Mouse (Mus musculus) cerebellum, adult 18-20 months (tissue): ENCODE measurements around the gene Wnt7b.

Experiments
- DNase-seq, 2 experiments: peaks; one replicate each; pipeline ENCODE4 v3.0.0; 2021

Wnt7b gene

DNA sequence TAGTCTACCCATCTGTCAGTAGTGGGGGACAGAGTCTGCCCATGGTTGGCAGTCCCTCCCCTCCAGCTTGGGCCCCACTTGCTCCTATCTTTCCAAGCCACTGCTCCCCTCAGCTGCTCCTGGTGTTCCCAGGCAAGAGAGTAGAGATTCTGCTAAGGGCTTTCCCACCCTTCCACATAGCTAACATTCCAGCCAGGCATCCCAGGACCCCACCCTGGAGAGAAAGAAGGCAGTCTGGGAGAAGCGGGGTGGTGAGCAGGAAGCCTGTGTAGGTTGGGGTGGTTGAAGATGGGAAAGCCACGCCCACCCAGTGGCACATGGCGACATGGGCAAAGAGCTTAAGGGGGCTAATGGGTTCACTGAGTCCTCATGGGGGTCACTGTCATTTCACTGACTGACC is 13.9 kb downstream of the Wnt7b start:
- DNase-seq, result no peak

DNA sequence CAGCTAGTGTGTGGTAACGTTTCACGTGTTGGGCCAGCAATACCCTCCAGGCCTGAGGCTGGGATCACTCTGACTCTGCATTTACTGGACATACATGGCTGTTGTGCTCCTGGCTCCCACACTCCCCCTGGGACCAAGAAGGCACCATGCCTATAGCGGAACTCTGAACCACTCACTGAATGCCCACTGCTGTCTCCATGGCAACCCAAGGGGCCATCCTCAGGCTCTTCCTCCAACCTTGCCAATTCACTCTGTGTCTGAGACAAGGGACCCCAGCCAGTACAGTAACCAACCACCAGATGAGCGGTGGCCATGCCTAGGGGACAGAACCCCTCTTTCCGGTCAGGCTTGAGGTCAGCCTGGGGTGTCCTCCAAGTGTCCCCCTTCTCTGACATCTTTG is 17.3 kb downstream of the Wnt7b start:
- no peak for DNase-seq

DNA sequence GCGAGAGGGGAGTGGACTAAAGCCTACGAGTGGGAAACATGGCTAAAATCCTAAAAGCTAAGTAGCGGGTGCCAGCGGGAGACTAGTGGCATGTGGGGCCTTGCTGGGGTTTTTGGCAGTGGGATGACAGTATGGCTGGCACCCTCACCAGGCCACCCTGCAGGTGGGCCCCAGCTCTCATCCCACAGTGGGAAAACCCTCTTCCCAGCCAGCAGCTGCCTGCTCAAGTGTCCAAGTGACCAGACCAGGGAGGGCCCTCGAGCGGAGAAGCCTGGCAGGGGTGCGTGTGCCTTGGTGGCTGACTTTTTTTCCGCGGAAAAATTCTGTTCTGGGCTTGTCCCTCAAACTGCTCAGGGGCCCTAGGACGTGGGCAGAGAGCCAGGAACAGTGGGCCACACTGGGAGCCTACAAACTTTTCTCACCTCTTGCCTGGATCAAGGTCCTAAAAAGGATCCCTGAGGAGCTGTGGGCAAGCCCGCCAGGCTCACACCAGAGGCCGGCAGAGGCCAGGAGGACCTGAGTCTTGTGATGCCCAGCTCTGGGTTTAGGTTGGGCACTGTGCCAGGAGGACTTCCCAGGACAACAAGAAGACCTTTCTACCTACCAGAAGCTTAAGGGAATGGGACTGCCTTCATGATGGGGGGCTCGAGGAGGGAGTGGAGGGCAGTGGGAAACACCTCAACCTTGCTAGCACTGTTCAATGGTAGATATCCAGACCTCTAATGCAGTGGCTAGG is 18.1 kb downstream of the Wnt7b start:
- DNase-seq, result no peak

DNA sequence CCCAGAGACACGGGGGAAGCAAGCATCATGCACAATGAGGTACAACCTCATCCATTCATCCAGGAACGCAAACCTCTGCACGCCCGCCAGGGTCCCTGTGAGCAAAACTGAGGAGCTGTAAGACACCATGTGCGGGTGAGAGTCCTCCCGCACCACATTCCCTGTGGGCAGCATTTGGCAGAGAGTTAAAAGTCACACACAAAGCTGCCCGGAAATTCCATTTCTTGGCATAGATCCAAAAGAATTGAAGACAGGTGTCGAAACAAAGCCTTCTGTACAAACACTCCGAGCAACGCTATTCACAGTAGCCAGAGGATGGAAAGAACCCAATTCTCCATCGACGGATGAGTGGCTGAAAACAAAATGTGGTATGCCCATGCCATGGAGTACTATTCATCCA is 20.3 kb downstream of the Wnt7b start:
- DNase-seq, result no peak

DNA sequence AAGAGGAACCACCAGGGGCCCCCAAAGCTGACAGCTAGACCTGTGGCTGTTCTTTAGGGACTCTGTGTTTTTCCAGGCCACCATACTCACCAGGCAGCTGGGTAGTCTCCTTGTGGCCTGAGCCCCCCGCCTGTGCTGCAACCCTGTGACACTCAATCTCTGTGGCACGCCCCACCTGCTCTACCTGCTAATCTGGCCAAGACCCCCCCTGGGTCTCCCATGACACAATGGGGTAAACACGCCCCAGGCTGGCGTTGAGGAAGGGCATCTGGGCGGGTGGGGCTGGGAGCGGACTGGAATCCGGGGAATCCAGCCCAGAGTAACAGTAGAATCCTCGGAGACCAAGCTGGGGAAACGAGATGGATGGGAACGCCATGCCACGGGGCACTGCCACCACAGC is 21.4 kb downstream of the Wnt7b start:
- DNase-seq, result no peak

DNA sequence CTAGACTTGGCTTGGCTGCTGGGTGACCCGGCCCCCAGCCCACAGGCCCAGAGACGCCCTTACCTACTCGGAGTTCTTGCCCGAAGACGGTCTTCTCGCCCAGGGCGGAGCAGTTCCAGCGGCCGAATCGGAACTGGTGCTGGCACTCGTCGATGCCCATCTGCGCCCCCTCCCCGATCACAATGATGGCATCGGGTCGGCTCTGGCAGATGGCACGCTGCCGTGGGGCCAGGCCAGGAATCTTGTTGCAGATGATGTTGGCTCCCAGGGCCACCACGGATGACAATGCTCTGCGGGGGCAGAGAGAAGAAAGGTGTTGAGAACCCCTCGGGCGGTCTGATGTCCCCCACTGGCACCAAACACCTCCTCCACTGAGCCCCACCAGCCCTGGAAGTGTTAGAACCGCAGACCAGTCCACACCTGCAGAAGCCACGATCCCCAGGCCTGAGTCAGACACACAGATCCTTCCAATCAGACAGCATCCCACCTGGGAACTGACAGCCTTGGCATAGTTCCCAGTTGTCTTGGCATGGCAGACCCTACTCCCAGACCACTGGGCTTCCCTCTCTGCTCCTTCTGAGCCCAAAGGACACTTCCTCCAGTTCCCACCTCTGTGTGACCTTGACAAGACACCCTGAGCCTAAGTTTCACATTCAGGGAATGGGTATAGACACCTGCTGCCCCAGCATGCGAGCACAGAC is 23.3 kb downstream of the Wnt7b start:
- DNase-seq, result no peak

DNA sequence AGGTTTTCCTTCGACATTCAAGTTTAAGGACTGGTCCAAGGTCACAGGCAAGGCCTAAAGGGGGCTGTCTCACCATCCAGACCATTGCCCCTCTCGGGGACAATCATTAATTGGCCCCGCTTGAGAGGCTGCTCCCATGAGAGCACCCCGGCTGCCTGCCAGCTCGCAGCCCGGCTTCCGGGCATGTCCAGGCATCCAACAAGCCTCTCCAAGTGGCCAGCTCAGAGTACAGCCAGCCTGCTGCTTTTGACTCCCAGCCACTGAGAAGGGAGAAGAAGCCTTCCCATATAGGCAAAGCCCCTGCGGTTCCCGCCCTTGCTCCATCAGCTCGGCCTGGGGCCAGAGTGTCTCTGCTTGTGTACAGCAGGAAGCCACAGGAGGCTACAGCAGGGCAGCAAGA is 26.5 kb downstream of the Wnt7b start:
- peak; percentile 9 to 15 for DNase-seq

DNA sequence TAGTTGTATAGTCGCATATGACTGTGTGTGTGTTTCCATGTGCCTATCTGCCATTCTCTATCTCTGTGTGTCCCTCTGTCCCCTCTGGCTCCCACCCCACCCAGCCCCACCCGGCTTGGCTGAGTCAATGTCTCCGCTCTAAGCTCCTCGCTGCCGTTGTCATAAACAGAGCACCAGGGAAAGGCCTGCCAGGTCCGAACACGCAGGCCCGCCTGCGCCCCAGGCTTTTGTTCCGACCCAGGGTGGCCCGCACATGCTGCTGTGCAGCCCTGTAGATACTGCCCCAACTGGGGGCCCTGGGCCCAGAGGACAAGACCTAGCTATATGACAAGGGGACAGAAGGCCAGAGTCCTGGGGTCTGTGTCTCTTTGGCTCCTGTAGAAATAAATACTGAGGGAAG is 28.9 kb downstream of the Wnt7b start:
- no peak for DNase-seq

DNA sequence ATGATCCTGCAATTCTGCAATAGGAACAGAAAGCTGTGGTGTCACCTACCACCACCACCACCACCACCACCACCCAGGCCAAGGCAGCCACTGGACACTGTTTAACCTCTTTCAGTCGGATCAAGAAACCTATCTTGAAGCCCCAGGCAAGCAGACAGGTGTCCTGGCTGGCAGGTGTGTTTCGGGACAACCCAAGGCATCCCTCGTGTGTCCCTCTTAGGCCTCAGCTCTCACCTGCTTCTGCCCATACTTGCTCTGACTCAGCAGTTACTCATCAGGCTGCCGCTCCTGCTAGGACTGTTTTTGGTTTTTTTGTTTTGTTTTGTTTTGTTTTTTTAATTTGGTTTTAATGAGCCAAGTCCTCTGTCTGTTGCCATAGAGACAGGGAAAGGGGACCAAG is 35.8 kb downstream of the Wnt7b start:
- DNase-seq, result no peak

DNA sequence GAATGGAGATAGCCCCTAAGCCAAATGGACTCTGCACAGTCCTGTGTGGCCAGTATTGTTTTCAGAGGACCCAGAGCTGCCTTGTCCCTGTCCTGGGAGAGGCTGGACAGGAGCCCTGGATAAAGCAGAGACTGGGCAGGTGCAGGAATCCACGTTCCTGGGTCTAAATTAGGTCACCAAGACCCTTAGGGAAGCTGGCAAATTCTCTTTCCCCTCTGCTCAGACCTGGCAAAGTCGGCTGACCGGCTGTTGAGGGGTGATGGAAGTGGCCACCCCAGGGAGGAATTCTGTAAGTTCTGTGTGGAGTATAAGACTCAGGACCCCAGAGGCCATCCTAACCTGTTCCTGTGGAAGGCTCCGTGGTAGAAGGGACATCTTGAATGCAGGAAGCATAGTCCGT is 36.9 kb downstream of the Wnt7b start:
- no peak for DNase-seq

DNA sequence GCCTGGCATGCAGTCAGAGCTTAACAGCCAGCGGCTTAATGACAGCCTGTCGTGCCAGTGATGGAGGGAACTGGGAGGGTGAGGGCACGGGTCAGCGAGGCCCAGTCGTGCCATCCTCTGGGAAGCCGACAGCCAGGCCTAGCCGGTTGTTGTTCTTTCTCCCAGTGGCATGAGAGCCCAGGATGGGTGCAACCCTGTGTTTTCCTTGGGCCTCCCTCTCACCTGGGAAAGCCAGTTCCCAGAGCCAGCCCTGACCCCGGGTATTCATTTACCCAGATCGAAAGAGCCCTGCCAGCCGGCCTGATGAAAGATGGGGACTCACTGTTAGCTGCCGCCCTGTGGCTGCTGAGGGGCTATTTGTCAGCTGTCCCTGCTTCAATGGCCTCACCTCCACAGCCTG is 44.1 kb downstream of the Wnt7b start:
- no peak for DNase-seq

DNA sequence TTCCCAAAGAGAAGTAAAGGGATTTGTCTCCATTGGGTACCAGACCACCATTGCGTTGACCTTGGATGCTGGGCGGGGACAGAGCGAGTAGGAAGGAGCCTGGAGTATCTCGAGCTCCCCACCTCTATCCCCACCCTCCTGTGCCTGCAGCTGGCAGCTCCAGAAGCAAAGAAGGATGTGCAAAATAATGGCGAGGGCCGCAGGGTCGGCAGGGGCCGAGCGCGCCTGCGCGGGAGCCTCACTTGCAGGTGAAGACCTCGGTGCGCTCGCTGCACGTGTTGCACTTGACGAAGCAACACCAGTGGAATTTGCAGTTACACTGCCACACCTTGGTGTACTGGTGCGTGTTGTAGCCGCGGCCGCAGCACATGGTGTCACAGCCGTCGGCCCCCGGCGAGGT is 45.1 kb downstream of the Wnt7b start:
- DNase-seq, result no peak

DNA sequence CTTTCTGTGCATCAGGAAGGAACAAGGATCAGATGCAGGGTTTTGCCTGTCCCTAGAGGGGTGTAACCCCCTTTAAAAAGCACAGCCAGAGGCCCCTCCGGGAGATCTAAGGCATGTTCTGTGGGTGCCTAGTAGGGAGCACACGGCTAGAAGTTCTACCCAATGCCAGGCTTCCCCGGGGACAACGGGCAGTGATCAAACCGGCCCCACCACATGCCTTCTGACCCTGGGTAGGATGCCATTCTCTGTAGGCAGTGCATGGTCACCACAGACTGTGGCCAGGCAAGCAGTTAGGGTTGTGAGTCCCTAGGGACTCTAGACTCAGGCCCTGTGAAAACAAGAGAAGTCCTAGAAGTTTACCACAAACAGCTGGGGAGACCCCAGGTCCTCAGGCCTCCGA is 47.6 kb downstream of the Wnt7b start:
- no peak for DNase-seq

DNA sequence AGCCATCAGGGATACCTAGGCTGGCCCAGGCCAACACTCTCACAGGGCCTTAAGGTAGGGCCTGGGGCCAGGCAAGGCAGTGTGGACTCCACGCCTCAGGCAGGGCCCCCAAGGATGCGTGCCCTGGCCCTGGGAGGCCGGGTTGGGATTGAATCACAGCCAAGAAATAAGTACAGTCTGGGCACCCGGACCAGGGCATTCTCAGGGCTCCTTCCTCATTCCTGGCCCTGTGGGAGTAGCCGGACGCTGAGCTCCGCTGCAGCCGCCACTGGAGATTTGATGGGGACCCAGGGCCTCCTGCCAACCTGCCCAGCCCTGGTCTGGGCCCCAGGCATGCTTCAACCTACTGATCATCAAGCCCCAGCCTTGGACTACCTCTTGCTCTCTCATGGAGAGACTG is 48.1 kb downstream of the Wnt7b start:
- DNase-seq, result no peak

DNA sequence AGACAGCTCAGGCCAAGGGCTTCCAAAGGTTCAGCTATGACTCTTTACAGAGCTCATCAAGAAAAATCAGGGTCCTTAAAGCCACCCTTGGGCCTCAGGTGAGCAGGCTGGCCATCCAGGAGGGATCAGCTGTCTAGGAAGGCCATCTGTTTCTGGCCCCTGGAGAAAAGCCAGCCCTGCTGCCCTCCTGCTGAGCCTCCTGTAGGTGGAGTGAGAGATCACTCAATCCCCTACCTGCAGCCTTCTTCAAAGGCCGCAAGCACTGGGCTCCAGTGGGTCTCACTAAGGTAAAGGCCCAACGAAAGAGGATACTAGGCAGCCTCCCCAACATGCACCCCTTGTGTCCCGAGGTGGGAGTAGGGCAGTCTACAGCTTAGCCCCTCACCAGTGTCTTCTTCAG is 50.2 kb downstream of the Wnt7b start:
- DNase-seq, result peak in 1 of 2 experiments; percentile 18

DNA sequence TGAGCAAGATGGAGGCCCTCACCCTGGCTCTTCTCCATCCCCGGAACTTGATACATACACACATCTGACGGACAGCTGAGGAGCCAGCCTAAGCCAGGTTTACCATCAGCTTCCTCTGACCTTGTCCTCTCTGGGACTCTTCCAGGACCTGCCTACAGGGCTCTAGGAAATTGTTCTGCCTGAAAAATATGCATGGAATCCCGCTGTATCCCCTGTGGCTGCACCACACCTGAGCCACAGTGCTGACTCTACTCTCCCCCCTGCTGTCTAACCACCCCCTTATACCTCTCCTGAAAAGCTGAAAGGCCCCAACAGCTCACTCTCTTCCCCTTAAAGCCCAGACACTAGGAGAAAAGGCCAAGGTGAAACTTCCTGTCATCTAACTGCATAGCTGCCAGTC is 52.4 kb downstream of the Wnt7b start:
- no peak for DNase-seq

DNA sequence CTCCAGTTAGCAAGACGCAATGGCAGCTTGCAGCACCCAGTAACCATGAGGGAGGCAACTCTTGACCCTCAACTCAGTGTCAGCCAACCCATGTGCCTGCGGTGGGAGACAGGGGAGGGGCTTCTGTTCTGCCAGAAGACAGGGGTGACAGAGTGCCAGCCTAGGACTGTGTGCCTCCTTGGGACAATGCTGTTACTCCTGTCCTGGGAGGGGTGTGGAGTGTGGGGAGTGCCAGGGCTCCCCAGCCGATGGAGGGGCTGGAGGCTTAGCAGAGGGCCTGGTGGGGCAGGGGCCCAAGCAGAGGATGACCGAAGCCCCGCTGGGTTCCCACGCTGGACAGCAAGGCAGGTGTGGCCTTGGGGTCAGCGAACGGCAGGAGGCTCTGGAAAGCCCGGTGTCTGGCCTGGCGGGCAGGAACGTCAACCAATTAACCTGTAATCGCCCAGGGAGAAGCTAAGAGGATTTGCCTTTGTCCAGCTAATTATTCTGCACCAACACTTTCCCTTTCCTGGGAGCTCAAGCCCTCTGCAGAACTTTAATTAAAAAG is 57.8 kb downstream of the Wnt7b start:
- DNase-seq, result no peak

DNA sequence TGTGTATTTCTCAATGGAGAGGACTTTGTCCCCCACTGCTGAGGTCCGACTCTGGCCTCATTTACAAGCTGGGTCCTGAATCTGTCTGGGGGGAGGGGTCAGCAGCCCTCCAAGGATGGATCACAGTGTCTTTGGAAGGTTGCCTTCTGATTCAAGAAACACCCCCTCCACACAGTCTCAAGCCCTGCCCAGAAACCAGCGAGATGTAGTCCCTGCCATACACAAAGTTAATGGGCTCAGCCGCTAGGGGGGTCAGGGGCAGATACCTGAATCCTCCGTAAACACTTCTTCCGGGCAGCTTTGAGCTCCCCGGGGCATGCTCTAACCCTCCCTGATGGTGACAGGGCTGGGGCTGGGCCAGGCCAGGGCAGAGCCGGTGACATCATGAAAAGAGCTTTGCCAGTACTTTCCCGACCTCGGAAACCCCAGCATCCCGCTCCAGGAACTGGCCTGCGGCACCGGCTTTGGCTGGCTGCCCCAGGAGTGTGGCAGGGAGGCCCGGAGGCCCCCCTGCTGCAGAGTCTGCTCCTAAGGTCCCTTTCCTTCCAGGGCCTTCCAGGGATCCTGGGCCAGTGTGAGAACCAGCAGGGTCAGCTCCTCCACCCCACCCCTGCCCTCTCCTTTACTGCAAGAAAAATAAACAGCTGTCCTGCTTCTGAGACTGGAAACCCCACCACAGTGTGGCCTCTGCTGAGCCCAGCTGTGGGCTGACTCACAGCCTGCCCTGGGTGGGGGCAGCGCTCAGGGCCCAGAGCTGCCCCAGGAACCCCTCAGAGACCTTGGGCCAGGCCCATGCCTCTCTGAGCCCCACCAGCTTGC is 58.9 kb downstream of the Wnt7b start:
- peak; percentile 41 to 57 for DNase-seq

DNA sequence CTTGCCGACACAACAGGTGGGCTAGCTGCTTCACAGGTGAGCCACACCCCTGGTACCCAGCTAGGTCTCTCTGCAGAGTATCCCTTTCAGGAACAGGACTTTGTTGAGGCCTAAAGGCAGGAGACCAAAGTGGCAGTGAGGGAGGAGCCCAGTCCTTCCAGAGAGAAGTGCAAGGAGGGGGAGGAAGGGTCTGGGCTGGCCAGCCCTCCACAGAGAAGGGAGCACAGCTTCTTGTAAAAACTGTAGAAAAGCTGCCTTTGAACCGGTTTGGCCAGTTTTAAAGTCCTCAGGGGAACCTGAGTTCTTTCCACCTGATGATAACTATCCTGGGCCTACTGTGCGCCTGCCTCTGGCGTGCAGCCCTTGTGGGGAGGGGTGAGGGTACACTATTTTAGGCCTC is 62.8 kb downstream of the Wnt7b start:
- no peak for DNase-seq

DNA sequence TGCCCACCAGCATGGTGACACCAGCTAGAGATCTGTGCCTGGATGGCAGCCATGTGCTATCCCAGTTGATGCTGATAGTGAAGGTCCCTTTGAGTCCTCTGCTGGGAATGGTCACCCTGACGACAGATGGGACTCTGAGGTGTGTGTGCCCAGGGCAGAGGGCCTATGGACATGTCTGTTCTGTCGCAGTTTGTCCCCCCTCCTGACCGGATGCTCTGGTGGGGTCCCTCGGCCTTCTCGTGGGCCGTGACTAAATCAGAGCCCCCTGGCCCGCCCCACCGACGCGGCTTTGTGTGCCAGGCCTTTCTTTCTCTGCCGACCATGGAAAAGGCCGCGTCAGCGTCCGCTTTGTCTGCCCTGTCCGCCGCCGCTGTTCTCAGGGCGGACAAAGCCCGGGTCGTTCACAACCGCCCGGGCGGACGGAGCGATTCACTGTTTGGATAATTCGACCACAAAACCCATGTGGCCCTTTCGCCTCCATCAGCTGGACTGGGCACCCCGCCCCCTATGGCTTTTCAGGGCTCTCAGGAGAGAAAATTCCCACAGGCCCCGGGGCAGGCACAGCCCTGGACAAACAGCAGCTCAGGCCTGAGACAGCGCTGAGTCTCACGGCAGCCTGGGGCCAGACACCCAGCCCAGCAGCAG is 74.8 kb downstream of the Wnt7b start:
- no peak for DNase-seq

DNA sequence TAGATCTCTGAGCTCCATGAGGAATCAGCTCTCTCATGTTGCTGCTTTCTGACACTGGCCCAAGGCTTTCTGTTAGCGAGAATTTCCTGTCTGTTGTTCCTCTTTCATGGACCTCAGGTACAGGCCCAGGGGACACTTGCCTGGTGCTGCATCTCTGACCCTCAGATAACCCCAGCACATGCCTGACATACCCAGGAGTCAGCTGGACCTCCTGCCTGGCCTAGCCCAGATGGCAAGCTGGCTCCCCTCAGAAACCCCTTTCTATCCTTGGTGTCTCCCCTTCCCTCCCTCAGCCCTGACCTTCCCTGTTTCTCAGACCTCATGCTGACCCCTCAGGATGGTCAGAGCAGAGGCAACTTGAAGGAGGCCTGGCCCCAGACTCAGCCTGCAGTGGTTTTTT is 75.6 kb downstream of the Wnt7b start:
- DNase-seq, result no peak

DNA sequence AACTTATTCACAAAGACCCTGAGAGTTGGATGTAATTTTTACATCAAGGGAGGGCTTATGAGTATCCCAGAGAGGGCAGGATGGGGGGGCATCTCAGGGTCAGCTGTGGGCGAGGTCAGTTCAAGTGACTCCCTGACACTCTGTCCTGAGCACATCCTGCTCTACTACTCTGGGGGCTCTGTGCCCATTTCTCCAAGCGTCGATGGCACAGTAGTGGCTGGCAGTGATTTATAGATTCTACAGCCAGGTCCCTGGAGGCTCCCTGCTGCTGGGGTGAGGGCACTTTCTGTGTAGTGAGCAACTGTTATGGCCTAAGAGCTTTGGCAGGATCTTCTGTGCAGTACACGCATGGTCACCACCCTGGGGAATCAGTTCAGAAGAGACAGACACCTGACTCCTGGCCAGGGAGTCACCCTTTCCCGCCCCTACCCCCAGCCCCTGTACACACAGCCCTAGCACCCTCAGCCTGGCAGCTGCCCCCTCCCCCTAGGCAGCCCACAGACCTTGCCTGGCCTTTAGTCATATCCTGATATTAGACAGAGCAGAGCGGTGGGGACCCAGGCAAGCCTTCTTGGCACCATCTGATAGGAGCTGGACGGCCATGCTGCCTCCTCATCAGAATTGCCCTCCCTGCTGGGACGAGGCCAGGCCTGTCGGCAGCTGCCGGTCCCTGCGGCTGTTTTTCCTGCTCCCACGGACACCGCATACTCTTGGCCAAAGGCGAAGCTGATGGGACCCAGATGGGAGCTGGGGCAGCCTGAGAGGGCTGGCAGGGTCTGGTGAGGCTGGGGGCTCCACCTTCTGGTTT is 77.0 kb downstream of the Wnt7b start:
- peak in 1 of 2 experiments; percentile 20 for DNase-seq
